Mouse (Mus musculus) hindbrain, embryonic 15.5 days (tissue): ENCODE measurements around the gene Pvr. TPM values are rescaled to one million over a fixed set of nuclear protein-coding genes. Genes with fewer than 3 reads are reported as not detected.

ENCODE experiments used
- ATAC-seq: fragments of 200-750 bp; cut with Nextera tagmentation; 2 replicates; pipeline ENCODE4 v1.8.0; 2017; ENCODE audit warnings: low read depth, moderate number of reproducible peaks, moderate TSS enrichment; ENCODE audit not compliant: low FRiP score
- H3K27ac ChIP-seq: fragments of 300-500 bp; sonication (generic); replicated peaks from 2 replicates; pipeline ENCODE4 v1.5.1; 2015; ENCODE audit warnings: mild to moderate bottlenecking, inconsistent platforms
- H3K27me3 ChIP-seq: fragments of 300-500 bp; sonication (generic); 2 replicates; pipeline ENCODE4 v1.6.1; 2015; ENCODE audit warnings: control low read depth, inconsistent platforms
- H3K36me3 ChIP-seq: fragments of 300-500 bp; sonication (generic); 2 replicates; pipeline ENCODE4 v1.6.1; 2015; ENCODE audit warnings: control low read depth, inconsistent platforms
- H3K4me1 ChIP-seq: fragments of 300-500 bp; sonication (generic); replicated peaks from 2 replicates; pipeline ENCODE4 v1.6.1; 2015; ENCODE audit warnings: control low read depth, inconsistent platforms
- H3K4me2 ChIP-seq: fragments of 300-500 bp; sonication (generic); 2 replicates; pipeline ENCODE4 v1.6.1; 2015; ENCODE audit warnings: moderate library complexity, mild to moderate bottlenecking, inconsistent platforms
- H3K4me3 ChIP-seq: fragments of 300-500 bp; sonication (generic); 2 replicates; pipeline ENCODE4 v1.5.1; 2015; ENCODE audit warnings: mild to moderate bottlenecking, inconsistent platforms
- H3K9ac ChIP-seq: fragments of 300-500 bp; sonication (generic); 2 replicates; pipeline ENCODE4 v1.6.1; 2015; ENCODE audit warnings: inconsistent platforms
- H3K9me3 ChIP-seq: fragments of 300-500 bp; sonication (generic); 2 replicates; pipeline ENCODE4 v1.6.1; 2016; ENCODE audit warnings: control low read depth, inconsistent platforms
- WGBS: fragments of 180-500 bp; shearing (Covaris S2); methylation state at CpG from one replicate; pipeline ENCODE4 v1.1.7; 2015; 5-methylcytosine and 5-hydroxymethylcytosine counted together
- polyA plus RNA-seq: library from polyadenylated mRNA; unstranded; fragments of >200 nt; fragmentation: Nextera tagmentation; extraction: Ambion mirVana; gene quantifications from 2 replicates; pipeline ENCODE4 v1.2.1, GENCODE M21; 2015

Pvr gene
- polyA plus RNA-seq, 1 experiment from 2014 or later: 10.0 TPM

DNA sequence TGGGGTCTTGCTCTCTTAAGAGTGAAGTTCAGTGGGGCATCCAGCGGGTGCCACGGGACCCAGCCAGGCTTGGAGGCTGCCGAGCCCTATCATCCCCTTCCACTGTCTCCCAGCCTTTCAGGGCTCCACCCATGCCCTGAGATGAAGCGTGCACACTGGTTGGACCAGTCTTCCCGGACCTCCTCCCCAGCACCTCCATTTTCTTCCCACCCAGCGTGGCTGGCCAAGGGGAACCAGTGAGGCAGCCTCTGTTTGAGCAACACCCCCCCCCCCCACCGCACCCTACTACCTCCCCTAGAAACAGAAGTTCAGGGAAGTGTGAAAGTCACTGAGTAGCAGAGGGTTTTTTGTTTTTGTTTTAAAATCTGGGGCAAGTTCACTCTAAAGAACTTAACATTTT is 33.1 kb downstream of the Pvr start, which contains the start of gene Ceacam19:
Gene Ceacam19, minus strand, starts transcription at position 117 of the 400 bp plus-strand sequence.
- no peak for ATAC-seq
- WGBS: 74% methylated on average over 7 of the region's 7 CpGs
- Histone ChIP-seq H3K9ac (no peak within 1 kb of the TSS), H3K4me2 (no peak within 1 kb of the TSS), H3K4me1 (no peaks in the 10 kb centered on the region), H3K9me3 (no peaks in the 10 kb centered on the region), H3K4me3 (no peak within 1 kb of the TSS), H3K27ac (no peak within 1 kb of the TSS), H3K36me3 (no peaks in the 10 kb centered on the region), H3K27me3 (no peaks in the 10 kb centered on the region)

DNA sequence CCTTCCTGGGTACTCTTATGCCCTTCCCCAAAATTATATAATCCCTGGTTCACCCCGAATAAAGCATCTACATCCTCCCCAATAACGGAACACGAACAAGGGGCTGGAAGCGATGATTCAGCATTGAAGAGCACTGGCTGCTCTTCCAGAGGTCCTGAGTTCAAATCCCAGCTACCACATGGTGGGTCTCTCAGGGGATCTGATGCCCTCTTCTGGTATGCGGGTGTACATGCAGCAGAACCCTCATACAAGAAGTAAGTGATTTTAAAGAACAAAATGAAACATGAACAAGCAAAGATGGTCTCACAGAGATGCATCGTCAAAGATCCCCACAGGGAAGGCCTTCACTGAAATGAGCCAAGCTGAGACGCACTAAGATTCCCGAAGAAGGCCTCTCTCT is 40.2 kb downstream of the Pvr start:
- 88% methylated on average over 8 of the region's 8 CpGs for WGBS
- Histone ChIP-seq H3K9me3 (no peaks in the 10 kb centered on the region), H3K9ac (no peak overlapping the region), H3K27me3 (no peaks in the 10 kb centered on the region), H3K4me2 (no peak overlapping the region), H3K36me3 (no peaks in the 10 kb centered on the region), H3K4me1 (no peaks in the 10 kb centered on the region), H3K4me3 (no peak overlapping the region), H3K27ac (no peak overlapping the region)
- ATAC-seq: no peak

DNA sequence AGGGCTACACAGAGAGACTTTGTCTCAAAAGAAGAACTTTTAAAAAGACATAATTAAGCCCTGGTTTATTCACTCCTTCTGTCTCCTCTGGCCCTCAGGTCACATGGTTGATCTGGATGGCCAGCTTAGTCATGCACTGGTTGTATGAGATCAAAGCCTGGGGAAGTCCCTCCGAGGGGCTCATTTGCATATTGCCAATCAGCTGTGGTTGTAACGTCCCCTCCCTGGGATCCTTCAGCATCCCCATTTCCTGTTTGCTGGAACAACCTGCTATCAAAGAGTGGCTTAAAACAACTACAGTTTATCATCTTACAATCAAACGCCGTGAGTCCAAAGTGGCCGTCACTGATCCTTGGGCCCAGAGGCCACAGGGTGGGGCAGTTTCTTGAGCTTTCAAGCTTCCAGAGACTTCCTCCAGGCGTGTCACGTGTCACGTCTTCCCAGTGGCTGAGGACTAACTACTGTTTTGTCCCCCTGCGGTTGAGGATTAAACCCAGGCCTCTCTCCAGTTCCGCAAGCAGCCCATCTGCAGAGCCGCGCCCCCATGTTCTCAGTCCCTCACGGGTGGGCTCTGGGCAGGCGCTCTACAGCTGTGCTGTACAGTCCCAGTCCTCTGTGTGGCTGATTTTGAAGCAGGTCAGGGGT is 44.1 kb downstream of the Pvr start:
- Histone ChIP-seq H3K36me3 (no peaks in the 10 kb centered on the region), H3K27ac (no peak overlapping the region), H3K4me1 (no peaks in the 10 kb centered on the region), H3K9ac (no peak overlapping the region), H3K9me3 (no peaks in the 10 kb centered on the region), H3K27me3 (no peaks in the 10 kb centered on the region), H3K4me2 (no peak overlapping the region), H3K4me3 (no peak overlapping the region)
- WGBS: 67% methylated on average over 14 of the region's 14 CpGs
- peak; percentile 29; the same call in 1 of the 2 replicates for ATAC-seq

DNA sequence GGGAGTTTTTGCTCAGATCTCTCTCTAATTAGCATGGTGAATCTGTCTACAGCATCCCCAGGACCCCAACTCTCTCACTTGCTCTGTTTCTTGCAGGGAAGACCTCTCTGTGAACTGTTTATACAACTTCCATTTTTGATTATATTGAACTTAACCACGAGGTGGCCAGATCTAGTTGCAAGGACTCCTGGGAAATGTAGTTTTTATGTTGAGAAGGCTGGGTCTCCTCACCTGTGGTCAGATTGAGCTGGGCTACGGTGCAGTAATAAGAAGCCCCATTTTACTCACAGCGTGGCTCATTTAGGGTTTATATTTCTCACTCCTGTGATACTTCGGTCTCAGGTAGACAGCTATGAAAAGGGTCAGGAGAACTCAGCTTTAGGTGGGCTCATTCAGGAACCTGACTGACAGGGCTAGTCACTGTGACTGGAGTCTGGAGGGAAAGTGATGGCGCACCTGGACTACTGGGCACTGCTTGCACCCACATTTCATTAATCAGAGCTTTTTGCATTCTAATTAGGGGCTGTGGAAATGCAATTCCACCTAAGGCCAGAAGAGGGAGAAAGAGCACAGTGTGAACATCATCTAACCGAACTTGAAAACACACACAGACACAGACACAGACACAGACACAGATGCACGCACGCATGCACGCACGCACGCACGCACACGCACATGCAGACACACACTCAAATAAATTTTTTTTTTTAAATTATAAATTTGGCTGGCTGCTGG is 44.8 kb downstream of the Pvr start:
- Histone ChIP-seq H3K4me2 (no peak overlapping the region), H3K4me3 (no peak overlapping the region), H3K36me3 (no peaks in the 10 kb centered on the region), H3K9me3 (no peaks in the 10 kb centered on the region), H3K4me1 (no peaks in the 10 kb centered on the region), H3K27me3 (no peaks in the 10 kb centered on the region), H3K27ac (no peak overlapping the region), H3K9ac (no peak overlapping the region)
- 48% methylated on average over 13 of the region's 13 CpGs for WGBS
- peak; percentile 64 for ATAC-seq

DNA sequence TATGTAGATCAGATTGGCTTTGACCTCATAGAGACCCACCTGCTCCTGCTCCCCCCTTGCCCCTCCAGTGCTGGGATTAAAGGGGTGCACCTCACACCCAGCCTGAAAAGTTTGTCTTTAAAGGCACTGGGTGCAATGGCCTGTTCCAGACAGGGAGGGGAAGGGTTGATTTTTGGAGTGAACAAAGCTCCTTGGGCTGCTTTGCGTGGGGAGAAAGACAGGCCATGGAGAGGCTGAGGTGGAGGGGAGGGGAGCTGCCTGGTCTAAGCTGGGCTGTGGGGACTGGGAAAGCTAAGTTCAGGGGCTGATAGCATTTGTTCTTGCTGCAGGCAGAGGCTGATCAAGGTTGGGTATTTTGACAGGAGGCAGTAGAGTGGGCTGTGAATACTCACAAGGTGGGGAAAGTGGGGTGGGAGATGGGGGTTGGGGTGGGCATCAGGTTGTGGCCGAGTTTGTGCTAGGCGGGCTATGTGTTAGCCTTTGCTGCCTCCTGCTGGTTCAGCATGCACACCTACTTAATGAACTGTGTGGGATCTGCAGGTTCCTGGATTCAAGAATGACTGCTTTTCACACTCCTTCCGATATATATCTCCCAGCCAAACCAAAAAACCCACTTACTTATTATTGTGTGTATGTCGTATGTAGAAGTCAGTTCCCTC is 48.9 kb downstream of the Pvr start:
- Histone ChIP-seq H3K36me3 (no peaks in the 10 kb centered on the region), H3K27me3 (no peaks in the 10 kb centered on the region), H3K9ac (no peak overlapping the region), H3K4me2 (no peak overlapping the region), H3K9me3 (no peaks in the 10 kb centered on the region), H3K4me1 (no peaks in the 10 kb centered on the region), H3K27ac (no peak overlapping the region), H3K4me3 (no peak overlapping the region)
- ATAC-seq: no peak
- 50% methylated on average over 5 of the region's 5 CpGs for WGBS

DNA sequence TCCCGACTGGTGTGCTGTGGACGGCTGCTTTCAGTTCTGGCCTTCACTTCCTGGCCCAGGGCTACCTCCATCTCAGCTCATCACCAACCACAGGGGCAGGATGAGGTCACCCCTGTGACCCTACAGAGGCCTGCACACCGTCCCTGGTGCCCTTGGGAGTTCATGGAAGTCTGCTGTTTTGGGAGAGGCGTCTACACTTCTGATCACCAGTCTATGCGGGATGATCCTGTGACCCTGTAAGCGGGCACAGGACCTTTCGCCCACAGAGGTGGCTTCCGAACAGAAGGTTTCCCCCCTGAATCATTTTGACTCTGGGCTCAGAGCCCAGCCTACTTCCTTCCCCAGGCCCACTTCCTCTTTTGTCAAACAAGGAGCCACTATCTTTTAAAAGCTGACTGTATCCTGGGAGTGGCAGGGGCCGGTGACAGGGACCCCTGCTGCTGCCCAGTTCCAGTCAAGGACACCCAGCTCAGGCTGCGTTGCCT is 49.8 kb downstream of the Pvr start:
- WGBS: 71% methylated on average over 10 of the region's 10 CpGs
- no peaks in the 10 kb centered on the region for H3K4me1 ChIP-seq
- no peak overlapping the region for H3K9ac ChIP-seq
- no peak overlapping the region for H3K4me2 ChIP-seq
- ATAC-seq: no peak
- no peaks in the 10 kb centered on the region for H3K27me3 ChIP-seq
- H3K4me3 ChIP-seq: no peak overlapping the region
- no peak overlapping the region for H3K27ac ChIP-seq
- H3K36me3 ChIP-seq: no peaks in the 10 kb centered on the region
- H3K9me3 ChIP-seq: no peaks in the 10 kb centered on the region

DNA sequence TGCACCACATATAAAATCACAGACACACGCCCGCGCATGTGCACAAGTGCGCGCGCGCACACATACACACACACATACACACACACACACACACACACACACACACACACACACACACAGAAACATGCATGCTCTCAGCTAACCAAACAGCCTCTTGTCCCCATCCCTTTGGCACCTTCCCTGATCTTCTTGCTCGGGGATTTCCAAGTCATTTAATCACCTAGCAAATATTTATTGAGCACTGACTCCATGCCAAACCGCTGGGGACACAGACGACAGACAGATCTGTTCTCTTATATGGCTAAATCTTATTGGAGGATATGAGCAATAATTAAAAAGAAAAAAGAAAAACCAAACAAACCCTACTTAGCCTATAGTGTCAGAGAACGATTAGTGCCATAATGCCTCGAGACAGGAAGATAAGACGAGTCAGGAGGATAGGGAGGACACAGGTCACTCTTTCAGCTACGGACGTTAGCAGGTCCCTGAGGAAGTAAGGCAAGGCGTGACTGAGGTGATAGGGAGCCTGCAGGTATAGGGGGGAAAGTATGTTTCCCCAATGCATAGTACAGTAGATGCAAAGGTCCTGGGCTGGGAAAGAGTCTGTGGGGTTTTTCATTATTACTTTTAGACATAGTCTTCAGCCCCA is 53.1 kb downstream of the Pvr start:
- 89% methylated on average over 16 of the region's 16 CpGs for WGBS
- no peaks in the 10 kb centered on the region for H3K27me3 ChIP-seq
- no peak for ATAC-seq
- H3K27ac ChIP-seq: no peak overlapping the region
- no peak overlapping the region for H3K4me2 ChIP-seq
- no peak overlapping the region for H3K4me3 ChIP-seq
- H3K36me3 ChIP-seq: no peaks in the 10 kb centered on the region
- no peaks in the 10 kb centered on the region for H3K9me3 ChIP-seq
- no peaks in the 10 kb centered on the region for H3K4me1 ChIP-seq
- H3K9ac ChIP-seq: no peak overlapping the region

DNA sequence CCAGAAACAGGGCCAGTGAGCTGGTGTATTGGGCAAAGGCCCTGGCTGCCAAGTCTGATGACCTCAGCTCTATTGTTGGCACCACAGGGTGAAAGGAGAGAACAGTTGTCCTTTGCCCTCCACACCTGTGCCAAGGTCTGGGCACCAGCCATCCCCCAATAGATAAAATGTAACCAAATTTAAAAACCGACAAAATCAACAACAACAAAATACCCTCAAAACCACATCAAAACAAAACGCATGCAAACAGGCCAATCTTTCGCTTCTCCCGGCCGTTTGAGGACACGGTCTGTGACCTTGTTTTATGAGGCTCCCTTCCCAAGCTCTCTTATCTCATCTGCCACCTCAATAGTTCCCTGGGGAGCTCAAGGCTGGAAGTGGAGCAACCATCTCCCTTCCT is 54.5 kb downstream of the Pvr start:
- no peak overlapping the region for H3K27ac ChIP-seq
- no peaks in the 10 kb centered on the region for H3K36me3 ChIP-seq
- H3K9me3 ChIP-seq: no peaks in the 10 kb centered on the region
- no peak overlapping the region for H3K4me3 ChIP-seq
- no peak for ATAC-seq
- no peak overlapping the region for H3K9ac ChIP-seq
- no peaks in the 10 kb centered on the region for H3K4me1 ChIP-seq
- WGBS: 91% methylated on average over 6 of the region's 6 CpGs
- no peaks in the 10 kb centered on the region for H3K27me3 ChIP-seq
- no peak overlapping the region for H3K4me2 ChIP-seq

DNA sequence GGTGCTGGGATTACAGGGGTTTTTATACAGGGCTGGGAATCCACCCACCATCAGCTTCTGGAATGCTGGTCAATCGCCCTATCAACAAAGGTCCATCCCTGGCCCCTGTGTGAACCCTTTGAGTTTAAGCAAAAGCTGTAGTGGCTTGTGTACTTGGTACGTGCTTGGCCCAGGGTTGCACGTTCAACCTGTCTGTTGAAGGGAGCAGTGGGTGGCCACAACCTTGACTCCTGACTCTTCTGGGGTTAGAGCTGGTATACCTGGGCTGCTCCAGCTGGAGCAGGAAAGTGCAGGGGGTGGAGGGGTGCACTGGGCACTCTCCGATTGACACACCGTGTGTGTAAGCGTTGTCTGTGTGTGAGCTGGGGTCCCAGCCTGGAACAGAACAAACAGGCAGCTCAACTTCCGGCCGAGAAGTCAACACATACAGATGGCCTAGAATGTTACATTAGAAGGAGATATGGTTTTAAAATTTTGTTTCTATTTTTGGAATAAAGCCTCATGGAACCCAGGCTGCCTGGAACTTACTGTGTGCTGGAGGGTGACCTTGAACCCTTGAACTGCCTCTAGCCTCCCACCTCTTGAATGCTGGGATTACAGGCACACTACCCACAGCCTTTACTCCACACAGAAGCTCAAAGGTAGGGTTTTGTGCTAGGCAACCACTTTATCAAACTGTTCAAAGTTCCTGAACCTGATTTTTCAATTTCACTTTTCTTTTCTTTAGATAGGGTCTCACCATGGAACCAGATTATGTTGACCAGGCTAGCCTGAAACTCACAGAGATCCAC is 55.5 kb downstream of the Pvr start:
- H3K27me3 ChIP-seq: no peaks in the 10 kb centered on the region
- WGBS: 83% methylated on average over 8 of the region's 8 CpGs
- H3K4me2 ChIP-seq: no peak overlapping the region
- H3K9me3 ChIP-seq: no peaks in the 10 kb centered on the region
- H3K9ac ChIP-seq: no peak overlapping the region
- no peak for ATAC-seq
- H3K27ac ChIP-seq: no peak overlapping the region
- no peak overlapping the region for H3K4me3 ChIP-seq
- no peaks in the 10 kb centered on the region for H3K4me1 ChIP-seq
- H3K36me3 ChIP-seq: no peaks in the 10 kb centered on the region

DNA sequence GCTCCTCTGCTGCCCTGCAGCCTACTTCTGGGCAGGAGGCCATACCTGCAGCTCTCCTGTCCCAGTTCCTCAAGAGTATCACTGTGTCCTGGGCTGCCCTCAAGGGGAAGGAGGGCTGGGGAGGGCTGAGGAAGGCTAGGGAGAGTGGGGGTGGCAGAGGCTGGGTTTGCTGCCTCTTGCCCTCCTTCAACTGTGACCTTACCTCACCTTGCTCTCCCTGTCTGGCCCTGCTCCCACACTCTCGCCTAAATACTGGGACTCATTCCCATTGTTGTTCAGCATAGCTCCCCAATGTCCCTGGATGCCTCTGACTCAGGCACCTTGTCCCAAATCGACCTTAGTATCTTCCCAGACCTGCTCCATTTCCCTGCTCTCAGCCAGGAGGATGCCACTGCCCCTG is 56.7 kb downstream of the Pvr start:
- no peak overlapping the region for H3K4me3 ChIP-seq
- H3K27ac ChIP-seq: no peak overlapping the region
- no peaks in the 10 kb centered on the region for H3K36me3 ChIP-seq
- 0 out of 2 replicates have a peak, but pooled peaks have one; percentile 7 for ATAC-seq
- 50% methylated on average over 2 of the region's 2 CpGs for WGBS
- H3K9ac ChIP-seq: no peak overlapping the region
- H3K4me2 ChIP-seq: no peak overlapping the region
- no peaks in the 10 kb centered on the region for H3K27me3 ChIP-seq
- no peaks in the 10 kb centered on the region for H3K9me3 ChIP-seq
- no peaks in the 10 kb centered on the region for H3K4me1 ChIP-seq

DNA sequence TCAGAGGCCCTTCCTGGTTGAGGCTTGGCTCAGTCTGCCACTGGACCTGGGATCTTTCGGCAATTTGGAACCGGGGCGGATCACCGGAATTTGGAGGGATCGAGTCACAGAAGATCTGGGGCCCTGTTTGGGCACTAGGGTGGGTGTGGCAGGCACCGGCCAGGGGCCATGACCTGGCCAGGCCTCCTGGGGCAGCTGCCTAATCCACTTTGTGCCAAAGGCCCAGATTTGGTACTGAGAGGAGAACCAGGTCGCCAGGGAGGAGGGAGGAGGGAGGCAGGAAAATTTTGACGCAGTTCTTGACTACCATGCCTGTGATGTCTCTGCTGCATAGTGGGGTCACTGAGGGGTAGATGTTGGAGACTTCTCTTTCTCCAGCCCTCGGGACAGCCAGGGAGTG is 59.8 kb downstream of the Pvr start, which contains the start of gene Ceacam16:
Gene Ceacam16, minus strand, starts transcription at position 101 of the 400 bp plus-strand sequence.
- WGBS: 80% methylated on average over 9 of the region's 9 CpGs
- no peaks in the 10 kb centered on the region for H3K36me3 ChIP-seq
- no peak within 1 kb of the TSS for H3K4me2 ChIP-seq
- H3K27ac ChIP-seq: no peak within 1 kb of the TSS
- H3K4me1 ChIP-seq: no peaks in the 10 kb centered on the region
- ATAC-seq: no peak
- no peaks in the 10 kb centered on the region for H3K27me3 ChIP-seq
- no peak within 1 kb of the TSS for H3K4me3 ChIP-seq
- H3K9ac ChIP-seq: no peak within 1 kb of the TSS
- H3K9me3 ChIP-seq: no peaks in the 10 kb centered on the region
